Mouse (Mus musculus): ENCODE results near the gene Ablim1.

DNA sequence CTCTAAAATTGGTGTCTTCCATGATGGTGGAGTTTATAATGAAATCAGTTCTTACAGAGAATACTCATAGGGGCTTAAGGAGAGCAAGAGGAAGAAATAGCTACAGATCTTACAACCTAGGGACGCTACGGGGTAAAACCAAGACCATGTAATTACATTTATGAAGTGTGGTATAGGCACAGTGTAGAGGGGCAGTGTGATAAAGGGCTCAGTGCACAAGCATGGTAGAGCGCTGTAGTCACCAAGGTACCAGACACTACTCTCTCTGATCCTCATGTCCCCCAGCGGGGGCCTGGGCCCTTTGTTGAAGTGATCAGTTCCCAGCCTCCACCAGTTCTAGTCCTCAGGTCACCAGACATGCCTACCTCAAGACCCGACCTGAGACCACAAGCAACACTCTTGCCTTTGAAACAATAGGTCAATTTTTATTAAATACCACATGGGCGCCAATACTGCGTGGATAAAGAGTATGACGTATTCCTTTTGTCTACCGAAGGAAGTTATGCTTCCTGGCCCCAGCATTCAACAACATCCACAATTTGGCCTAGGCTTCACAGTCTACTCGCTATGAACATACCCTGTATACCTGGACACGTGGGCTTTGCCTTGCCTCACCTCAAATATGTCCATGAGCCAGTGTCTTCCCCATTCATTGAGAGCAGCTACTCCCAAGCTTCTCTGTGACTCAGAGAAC lies 213.8 kb downstream of the Ablim1 start:
- no peak for TF ChIP-seq CTCF (IDR thresholded peaks at IDR 0.05; ENCODE audit: control insufficient read depth, insufficient read depth, insufficient read length)
- TF ChIP-seq USF1 (IDR thresholded peaks at IDR 0.05; ENCODE audit: low read depth), result no peak
- TF ChIP-seq CEBPB (IDR thresholded peaks at IDR 0.05; ENCODE audit: low read depth), result no peak
- TF ChIP-seq MYOD1 (IDR thresholded peaks at IDR 0.05; ENCODE audit: control insufficient read depth, insufficient read length, low read depth), result no peak
- no peak for TF ChIP-seq FOSL1 (IDR thresholded peaks at IDR 0.05; ENCODE audit: insufficient read depth, low read length, poor library complexity, severe bottlenecking)

All from C2C12 (cell line).